Mouse (Mus musculus) embryonic stem cell, embryonic (primary cell): ENCODE data around the gene Mst1.

ENCODE experiments used
- CTCF ChIA-PET, 4 experiments: fragments of 300-600 bp in 2 of 4; fragments of 350-600 bp in 2 of 4; sonication (Branson Sonifier 250); formaldehyde crosslinking; loops; one replicate each; lab custom pipeline; 2022; ENCODE audit warnings: inconsistent platforms in 2 of 4; lab: Charles Lee
- POLR2A ChIA-PET, 4 experiments: fragments of 300-600 bp in 2 of 4; fragments of 350-600 bp in 2 of 4; sonication (Branson Sonifier 250); formaldehyde crosslinking; loops; one replicate each; lab custom pipeline; 2022; ENCODE audit warnings: antibody characterized with exemption in 4 of 4, inconsistent platforms in 1 of 4; lab: Charles Lee

The Mst1 gene

DNA sequence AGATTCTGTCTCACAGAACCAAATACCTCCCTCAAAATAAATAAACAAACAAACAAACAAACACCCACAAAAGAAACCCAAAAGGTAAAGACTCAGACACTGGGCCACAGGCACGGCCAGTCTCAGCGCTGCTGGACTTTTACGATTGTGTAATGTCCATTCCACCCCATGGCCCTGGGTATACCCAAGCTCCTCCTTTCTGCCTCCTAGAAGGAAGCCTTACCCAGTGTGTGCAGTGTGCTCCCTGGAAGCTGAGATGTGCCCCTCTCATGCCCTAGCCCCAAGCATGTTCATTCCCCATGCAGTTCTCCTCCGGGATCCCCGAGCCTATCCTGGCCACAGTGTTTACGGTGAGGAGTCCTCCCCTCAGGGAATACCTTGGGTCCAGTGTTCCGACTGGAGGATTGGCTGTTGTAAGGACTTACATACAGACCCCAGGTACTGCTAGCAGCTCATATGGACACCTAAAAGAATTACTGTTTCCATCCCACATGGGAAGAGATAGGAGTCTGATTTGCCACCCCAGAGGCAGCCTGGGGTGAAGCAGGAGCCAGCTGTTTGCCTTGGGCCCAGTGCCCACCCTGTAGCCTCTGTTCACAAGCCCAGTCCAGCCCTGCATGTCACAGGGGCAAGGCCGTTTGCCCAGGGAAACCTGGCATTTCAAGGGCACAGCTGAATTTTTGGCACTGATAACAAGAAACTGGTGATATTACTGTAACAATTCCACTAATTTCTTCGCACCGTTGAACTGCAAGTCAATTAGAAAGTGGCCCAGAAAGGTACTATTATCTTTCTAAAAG lies 41.1 kb downstream of the Mst1 start:
- ChIA-PET POLR2A (interaction anchor here in 2 of 4 experiments (0.7 to 1.1 kb wide), 2 partner anchors 36 to 152 kb away, joined by 3 to 4 read pairs; no protein-coding TSS in a partner anchor), CTCF (interaction anchor here in 2 of 4 experiments (0.6 to 1.2 kb wide), 2 partner anchors 15 to 229 kb away, joined by 3 to 4 read pairs; no protein-coding TSS in a partner anchor)

DNA sequence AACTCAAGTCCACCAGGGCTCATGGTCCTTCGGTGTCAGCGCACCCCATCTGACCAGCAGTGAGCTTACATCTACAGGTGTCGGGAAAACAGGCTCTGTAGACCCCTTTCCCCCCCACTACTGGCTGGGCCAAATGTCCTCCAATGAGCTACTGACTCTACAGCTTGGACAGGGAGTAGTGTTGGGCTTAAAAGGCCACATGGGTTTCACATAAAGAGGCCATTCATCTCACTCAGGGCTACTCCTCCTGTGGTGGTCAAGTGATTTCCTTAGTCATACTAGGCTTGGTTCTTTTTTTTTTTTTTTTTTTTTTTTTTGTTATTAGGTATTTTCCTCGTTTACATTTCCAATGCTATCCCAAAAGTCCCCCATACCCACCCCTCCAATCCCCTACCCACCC lies 43.7 kb downstream of the Mst1 start:
- POLR2A ChIA-PET: interaction anchor here in 1 of 4 experiments (1.0 to 1.2 kb wide), 3 partner anchors 10 to 42 kb away, joined by 3 to 7 read pairs (median 4); partner anchors contain the start of gene Apeh
- CTCF ChIA-PET: interaction anchor here in 2 of 4 experiments (0.6 to 1.7 kb wide), 2 partner anchors 14 to 334 kb away, joined by 3 to 6 read pairs; no protein-coding TSS in a partner anchor

DNA sequence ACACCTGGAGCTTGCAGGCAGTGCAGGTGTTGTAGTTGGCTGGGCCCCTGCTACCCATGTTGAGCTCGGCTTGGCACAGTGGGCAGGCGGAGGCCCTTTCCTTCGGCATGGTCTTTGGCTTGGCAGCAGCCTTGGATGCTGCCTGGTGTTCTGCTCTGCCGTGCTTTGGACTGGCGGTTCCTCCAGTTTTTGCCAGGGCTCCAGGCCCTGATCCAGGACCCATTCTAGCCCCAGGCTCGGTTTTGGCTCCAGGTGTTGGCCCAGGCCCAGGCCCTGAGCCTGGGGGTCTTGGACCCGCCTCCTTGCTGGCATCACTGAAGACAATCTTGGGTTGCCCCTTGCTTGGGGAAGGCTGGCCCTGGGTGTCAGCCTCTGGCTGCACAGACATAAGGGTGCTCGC lies 45.5 kb downstream of the Mst1 start:
- ChIA-PET POLR2A (interaction anchor here in 3 of 4 experiments (0.6 to 1.8 kb wide), 5 partner anchors 11 to 141 kb away, joined by 3 to 6 read pairs (median 5); partner anchors contain the start of gene Apeh (in 1 of the 3)), CTCF (interaction anchor here in 3 of 4 experiments (0.6 to 1.2 kb wide), 5 partner anchors 14 to 182 kb away, joined by 3 to 28 read pairs (median 3); no protein-coding TSS in a partner anchor)

DNA sequence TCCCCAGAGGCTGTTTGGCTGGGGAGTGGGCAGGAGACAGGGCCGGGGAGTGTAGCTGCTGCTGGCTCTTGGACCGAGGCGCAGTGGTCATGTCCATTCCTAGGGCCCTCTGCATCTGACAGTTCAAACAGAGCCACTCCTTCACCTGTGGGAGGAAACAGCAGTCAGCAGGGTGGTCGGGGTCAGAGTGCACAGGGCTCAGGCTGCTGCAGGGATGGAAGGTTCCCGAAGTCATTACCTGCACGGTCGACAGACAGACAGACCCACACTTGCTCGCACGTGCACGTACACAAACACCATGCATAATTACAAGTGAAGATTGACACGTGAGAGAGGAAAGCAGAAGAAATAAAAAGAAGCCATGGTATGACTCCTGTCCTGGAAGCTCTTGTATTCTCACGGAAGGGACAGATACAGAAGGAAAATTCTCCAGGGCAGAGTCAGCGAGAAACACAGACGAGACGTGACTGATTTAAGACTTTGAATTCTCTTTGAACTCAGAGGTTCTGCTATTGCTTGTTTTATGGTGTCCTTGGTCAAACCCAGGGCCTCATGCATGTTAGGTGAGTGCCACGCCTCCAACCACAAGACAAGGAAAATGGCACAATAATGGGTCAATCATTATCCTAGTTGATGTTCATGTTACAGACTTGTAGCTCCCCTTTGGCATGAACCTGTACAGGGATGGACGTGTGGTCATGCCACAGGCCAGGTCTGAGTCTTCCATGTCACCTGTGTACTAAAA lies 46.4 kb downstream of the Mst1 start:
- CTCF ChIA-PET: interaction anchor here in 3 of 4 experiments (0.6 to 1.2 kb wide), 4 partner anchors 13 to 183 kb away, joined by 3 to 28 read pairs (median 4); no protein-coding TSS in a partner anchor

DNA sequence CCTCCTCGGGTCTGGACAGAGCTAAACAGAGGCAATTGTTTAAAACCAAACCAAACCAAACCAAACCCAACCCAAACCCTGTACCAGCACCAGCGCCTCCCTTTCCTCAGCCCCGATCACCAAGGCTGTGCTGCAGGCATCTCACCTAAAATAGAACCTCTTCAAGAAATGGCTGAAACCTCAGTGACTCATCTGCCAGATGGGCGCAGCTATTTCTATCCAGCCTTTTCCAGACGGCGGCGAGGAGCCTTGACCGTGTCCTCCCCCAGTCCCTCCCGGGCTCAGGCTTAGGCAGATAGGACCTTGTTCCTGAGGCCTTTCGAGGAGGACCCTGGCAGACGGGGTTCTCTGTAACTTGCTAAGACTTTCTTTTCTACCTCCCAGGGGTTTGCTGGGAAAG lies 48.0 kb downstream of the Mst1 start:
- CTCF ChIA-PET: interaction anchor here in 3 of 4 experiments (0.5 to 2.3 kb wide), 3 partner anchors 13 to 75 kb away, joined by 3 to 5 read pairs (median 5); partner anchors contain the start of gene Apeh (in 1 of the 3)
- POLR2A ChIA-PET: interaction anchor here in 3 of 4 experiments (0.8 to 1.7 kb wide), 4 partner anchors 10 to 62 kb away, joined by 3 to 6 read pairs (median 3); partner anchors contain the start of gene Bsn (in 1 of the 3)

More for the DNA sequence above, 46.4 kb downstream of the Mst1 start:
- POLR2A ChIA-PET: interaction anchor here in 2 of 4 experiments (0.5 to 1.8 kb wide), 4 partner anchors 12 to 105 kb away, joined by 3 to 6 read pairs (median 4); partner anchors contain the start of gene Apeh (in 1 of the 2)

DNA sequence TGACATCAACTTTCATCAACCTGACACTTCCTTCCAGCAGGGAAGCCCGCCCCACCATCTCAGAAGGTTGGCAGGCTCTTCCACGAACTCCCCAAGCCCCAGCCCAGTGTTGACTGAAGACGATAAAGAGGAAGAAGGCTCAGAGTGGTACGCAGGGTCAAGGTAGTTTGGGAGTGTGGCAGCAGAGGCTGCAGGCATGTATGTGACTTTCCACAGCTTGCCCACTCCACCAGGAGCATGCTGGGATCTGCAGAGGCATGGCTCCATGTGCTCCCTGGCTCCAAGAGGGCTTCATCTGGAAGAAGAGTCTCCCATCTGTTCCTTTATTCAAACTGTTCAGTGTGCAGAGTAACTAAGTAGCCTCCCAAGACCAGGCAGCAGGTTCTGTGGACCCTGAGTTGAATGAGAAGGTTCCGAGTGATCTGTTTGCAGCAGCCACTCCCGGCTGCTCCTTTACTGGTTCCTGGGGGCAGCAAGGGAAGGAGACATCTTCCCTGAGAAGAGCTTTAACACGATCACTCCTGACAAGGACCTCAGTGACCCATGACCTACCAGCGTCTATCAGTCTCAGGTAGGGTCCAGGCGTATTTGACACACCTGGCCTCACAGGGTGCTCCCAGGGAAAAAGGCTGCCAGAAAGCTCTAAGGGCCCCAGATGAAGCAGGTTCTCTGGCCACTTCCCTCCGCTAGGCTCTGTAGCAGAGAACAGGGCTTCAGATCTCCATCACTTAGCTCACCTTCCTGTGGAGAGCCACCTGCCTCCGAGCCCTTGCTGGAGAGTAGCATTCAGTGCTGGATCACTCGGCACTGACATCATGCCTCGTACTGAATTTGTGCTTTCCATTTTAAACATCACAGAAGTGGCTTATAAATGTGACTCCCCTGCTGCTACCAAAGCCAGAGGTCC lies 49.1 kb downstream of the Mst1 start:
- CTCF ChIA-PET: interaction anchor here (0.5 to 2.3 kb wide), 7 partner anchors 14 to 166 kb away, joined by 3 to 8 read pairs (median 3); partner anchors contain the start of gene Apeh (in 1 of the 4)
- POLR2A ChIA-PET: interaction anchor here in 3 of 4 experiments (0.5 to 1.7 kb wide), 8 partner anchors 8 to 328 kb away, joined by 3 to 6 read pairs (median 4); no protein-coding TSS in a partner anchor

DNA sequence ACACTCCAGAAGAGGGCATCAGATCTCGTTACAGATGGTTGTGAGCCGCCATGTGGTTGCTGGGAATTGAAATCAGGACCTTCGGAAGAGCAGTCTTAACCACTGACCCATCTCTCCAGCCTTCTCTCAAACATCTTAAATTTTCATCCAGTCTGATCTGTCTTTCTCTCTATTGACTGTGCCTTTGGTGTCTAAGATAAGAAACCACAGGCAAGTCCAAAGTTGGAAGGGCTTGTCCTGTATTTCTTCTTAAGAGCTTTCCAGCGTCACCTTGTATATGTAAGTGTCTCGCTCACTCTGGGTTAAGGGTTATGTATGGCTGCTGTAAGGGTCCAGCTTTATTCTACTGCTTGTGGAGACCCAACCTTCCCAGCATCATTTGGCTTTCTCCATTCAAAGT lies 51.3 kb downstream of the Mst1 start:
- CTCF ChIA-PET: interaction anchor here in 1 of 4 experiments (1.4 kb wide), 1 partner anchor 70 kb away, joined by 4 read pairs; no protein-coding TSS in a partner anchor

DNA sequence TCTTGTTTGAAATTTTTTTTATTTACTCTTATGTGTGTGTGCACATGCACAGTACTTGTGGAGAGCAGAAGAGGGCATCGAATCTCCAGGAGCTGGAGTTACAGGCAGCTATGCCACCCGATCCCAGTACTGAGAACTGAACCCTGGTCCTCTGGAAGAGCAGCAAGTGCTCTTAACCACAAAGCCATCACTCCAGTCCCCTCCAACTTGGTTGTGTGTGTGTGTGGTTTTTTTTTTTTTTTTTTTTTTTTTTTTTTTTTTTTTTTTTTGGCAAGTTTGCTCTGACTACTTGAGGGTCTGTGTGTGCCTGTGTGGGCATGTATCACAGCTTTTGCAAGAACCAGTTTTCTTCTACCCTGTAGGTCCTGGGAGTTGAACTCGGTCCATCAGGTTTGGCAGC lies 52.1 kb downstream of the Mst1 start:
- CTCF ChIA-PET: interaction anchor here in 1 of 4 experiments (0.6 to 0.7 kb wide), 2 partner anchors 85 to 87 kb away, joined by 3 to 8 read pairs; no protein-coding TSS in a partner anchor
- POLR2A ChIA-PET: interaction anchor here in 2 of 4 experiments (1.3 kb wide), 2 partner anchors 17 to 254 kb away, joined by 3 read pairs; no protein-coding TSS in a partner anchor

More for the DNA sequence above, 51.3 kb downstream of the Mst1 start:
- POLR2A ChIA-PET: interaction anchor here in 1 of 4 experiments (0.6 to 1.3 kb wide), 2 partner anchors 90 to 255 kb away, joined by 3 read pairs; no protein-coding TSS in a partner anchor

DNA sequence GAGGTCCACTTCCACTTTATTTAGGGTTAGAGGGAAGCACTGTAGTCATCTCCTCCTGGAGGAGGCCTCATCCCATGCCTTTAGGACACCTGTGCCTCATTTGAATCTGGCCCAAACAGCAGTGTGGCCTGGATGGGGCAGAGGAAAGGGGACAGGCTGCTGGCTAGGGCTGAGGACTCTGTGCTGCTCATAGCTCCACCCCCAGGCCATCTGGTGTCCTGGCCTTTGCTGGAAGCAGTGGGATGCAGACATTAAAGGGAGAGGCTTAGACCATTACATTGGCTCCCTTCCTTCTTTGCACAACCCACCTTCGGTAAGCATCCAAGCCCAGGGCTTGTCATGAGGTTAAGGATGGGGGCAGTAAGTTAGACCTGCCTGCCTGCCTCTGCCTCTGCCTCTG lies 53.2 kb downstream of the Mst1 start:
- ChIA-PET CTCF (interaction anchor here in 3 of 4 experiments (0.7 to 1.3 kb wide), 7 partner anchors 39 to 232 kb away, joined by 3 to 9 read pairs (median 4); partner anchors contain the start of gene Apeh (in 1 of the 3)), POLR2A (interaction anchor here in 2 of 4 experiments (1.0 to 1.3 kb wide), 4 partner anchors 9 to 38 kb away, joined by 3 to 4 read pairs (median 3); no protein-coding TSS in a partner anchor)
